Mouse (Mus musculus): ENCODE measurements around the gene Ache.
"Not testable (repeated sequence)": the region's sequence is repeated elsewhere in the genome, so short reads cannot be mapped to it uniquely, and the experiment has no call there.

Gene Ache

DNA sequence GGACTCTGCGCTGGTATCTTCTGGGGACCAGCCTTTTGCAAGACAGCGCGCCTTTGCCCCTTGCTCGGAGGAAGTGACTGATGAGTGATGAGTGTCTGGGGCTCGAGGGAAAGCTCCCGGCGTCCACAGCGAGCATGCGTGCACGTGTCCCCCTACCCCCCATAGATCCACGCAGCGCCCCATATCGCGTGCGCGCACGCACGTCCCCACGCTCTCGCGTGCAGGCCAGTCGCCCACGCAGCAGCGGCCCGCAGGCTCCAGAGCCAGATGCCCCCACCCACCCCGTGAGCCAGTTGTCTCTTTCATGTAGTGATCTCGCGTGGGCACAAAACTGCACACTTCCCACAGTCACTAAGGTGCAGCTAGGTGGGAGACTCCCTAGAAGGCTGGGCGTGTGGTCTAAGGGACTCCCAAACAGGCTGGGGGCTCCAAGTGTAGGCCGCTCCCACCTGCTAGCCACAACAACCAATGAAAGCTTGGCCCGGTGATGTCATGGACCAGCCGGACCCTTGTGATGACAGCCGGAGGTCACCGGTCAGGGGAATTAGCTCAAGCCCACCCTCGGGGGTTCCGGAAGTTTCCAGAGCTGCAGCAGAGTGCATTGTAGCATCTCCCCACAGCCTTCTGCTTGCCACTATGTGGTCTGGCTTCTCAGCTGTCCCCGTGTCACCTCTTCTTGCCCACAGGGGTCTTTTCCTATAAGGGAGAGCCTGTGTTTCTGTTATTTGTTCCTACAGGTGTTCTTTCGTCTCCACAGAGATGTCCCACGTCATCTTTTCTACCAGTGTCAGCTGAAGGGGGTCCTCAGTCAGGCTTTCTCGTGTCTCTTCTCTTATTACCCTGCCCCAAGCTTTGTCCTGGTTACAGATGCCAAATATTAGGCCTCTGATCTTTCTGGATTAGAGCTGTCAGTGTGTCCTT, at the start of gene Ache:
Gene Ache (plus strand): TSS at position 488 of the 921 bp plus-strand sequence.
- peak in 1 of 2 experiments; percentile 65 for DNase-seq (ENCODE audit: inconsistent age in 2 of 2, low spot score in 1 of 2)

DNA sequence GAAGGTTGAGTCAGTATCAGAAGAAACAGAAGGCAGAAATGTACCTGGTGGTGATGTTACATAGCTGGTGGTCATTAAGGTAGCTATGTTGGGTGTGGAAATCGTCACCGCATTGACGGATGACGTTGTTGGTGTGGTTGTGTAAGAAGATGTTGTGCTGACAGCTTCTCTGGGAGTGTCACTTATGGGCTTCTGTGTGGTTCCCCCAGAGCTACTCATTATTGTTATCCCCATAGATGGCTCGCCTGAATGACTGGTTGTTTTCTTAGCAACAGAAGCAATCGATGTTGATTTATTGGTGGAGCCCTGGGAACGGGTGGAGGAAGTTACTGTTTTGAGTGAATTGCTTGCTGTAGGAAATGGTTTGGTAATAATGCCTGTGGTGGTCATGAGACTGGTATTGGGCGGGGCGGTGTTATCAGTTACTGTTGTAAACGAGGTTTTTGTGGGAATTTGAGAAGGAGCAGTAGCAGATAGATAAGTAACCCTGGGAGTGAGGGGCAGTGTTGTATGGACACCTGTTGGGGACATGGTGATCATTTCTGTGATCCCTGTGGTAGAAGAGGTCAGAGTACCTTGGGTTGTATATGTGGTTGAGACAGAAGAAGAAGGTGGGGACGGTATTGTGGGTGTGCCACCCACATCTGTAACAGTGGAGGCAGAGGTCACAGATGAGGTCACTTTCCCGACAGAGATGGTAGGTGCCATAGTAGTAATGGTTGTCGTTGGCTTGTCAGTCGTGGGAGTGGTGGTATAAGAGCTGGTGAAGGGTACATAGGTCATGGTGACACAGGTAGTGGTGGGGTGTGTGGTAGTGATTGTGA, 23.2 kb upstream of the Ache start:
- DNase-seq (ENCODE audit: inconsistent age in 2 of 2, low spot score in 1 of 2), result no peak

DNA sequence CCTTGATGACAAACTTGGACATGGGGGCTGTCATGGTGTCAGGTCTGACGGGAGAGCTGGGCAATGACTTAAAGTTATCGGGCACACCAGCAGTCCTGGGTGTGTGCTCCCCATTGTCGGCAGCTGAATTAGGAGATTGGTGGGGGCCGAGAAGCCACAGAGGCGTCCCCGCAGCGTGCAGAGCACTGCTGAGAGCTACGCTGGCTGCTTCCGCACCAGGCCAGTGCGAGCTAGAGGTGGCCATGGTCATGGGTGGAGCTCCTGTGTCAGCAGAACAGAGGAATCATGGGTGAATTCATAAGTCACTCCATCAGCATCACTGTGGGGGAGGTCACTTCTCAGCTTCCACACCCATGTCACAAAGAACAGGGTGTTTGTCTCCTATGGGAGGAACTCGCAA, 22.5 kb upstream of the Ache start:
- no peak for DNase-seq (ENCODE audit: inconsistent age in 2 of 2, low spot score in 1 of 2)

DNA sequence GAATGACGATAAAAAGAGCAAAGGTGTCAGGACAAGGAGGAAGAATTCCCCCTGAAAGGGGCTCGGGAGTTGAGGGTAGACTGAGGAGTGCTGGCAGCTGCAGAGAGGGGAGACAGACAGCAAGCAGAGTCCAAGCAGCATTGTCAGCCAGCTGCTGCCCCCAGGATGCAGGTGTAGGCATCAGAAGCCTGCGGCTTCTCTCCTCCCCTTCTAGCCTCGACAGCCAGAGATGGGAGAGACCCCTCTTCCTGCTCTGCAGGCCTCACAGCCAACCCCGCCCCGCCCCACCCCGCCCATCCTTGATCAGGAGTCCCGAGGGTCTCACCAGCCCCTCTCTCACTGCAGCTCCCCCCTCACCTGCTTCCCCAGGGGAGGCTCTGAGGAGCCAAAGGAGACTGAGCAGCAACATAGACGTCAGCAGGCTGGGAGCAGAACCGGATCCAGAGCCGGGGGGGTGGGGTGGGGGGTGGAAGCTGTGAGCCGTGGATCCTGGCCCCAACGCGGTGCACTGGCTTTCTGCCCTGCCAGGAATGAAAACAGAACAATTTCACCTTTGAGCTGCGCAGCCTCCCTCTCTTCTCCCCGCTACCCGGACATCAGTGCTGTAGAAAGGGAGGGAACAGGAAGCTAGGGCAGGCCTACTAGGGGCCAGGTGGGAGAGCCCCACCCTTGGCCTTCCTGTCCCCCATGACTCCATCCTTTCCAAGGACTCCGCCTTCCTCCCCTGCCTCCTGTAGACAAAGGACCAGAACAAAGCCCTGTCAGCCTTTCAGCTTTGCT, 19.0 kb upstream of the Ache start:
- DNase-seq (ENCODE audit: inconsistent age in 2 of 2, low spot score in 1 of 2), result no peak

DNA sequence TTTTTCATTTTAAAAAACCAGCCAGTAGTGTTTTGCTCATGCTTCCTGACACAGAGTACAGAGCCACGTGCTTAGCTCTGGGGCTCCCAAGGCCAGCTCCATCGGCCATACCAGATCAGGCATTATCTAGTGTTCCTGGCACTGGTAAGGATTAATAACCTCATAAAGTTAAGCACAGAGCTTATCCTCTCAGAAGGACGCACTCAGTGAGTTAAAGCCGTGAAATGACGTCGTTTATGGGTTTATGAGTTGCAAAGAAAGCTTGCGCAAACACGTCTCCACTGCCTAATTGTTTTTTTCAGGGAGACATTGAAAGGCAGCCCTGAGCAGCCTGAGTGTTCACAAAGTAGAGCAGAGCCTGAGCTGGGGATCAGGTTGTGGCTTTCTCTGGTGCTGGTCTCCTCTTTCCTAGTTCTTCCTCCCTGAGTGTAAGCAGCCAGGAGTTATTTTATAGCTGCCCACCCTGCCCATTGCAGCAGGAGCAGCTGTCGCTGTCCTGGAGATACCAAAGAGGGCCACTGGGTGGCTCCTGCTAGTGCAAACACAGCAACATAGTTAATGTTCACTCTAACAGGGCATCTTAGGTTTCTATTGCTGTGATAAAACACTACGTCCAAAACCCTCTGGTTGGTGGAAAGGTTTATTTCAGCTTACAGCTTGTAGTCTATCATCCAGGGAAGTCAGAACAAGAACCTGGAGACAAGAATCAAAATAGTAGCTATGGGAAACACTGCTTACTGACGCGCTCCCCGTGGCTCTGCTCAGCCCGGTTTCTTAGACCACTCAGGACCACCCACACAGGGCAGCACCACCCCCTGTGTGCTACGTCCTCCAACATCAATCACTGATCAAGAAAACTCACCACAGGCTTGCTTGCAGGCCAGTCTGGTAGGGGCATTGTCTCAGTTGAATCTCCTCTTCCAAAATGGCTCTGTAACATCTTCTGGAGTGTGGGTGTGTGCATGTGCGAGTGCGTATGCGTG, 9.7 kb upstream of the Ache start:
- peak in 1 of 2 experiments; percentile 80 for DNase-seq (ENCODE audit: inconsistent age in 2 of 2, low spot score in 1 of 2)

DNA sequence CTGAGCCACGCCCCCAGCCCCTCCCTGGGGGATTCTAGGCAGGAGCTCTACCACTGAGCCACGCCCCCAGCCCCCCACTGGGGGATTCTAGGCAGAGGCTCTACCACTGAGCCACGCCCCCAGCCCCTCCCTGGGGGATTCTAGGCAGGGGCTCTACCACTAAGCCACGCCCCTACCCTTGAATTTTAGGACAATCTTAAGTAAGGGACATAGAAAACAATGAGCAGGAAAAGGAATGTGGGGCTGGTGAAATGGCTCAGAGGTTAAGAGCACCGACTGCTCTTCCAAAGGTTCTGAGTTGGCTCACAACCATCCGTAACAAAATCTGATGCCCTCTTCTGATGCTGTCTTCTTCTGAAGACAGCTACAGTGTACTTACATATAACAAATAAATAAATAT, 2.9 kb upstream of the Ache start:
- DNase-seq (ENCODE audit: inconsistent age in 2 of 2, low spot score in 1 of 2), result not testable (repeated sequence)

DNA sequence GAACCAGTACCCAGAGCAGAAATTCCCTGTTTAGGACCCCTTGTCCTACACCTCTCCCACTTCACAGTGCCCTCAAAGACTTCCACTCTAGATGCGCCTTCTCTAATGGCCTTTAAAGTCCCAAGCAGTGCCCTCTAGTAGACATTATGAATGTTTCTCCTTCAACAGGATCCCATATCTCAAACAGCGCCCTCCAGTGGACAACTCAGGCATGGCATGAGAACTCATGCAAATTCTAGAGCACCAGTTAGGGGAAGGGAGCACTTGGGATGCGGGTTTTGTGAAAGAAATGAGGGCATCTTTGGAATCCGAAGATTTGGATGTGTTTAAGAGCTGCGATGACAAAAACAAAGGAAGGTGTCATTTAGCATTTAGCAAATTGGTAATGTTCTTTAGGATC, 2.3 kb upstream of the Ache start:
- peak in 1 of 2 experiments; percentile 73 for DNase-seq (ENCODE audit: inconsistent age in 2 of 2, low spot score in 1 of 2)

DNA sequence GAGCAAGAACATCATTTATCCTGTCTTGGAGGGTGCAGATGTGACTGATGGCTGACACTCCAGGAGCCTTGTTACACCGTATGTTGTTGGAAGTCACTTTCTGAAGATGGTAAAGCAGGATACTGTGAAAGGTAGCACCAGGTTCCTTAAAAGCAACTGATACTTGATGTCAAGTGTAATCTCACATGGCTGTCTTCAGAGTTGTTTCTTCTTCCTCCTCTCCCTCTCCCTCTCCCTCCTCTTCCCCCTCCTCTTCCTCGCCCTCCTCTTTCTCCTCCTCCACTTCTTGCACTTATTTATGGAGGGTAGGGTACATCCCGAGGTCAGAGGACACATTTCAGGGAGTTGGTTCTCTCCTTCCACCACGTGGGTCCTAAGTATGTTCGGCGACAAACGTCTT, 1.3 kb upstream of the Ache start:
- DNase-seq (ENCODE audit: inconsistent age in 2 of 2, low spot score in 1 of 2), result no peak

DNA sequence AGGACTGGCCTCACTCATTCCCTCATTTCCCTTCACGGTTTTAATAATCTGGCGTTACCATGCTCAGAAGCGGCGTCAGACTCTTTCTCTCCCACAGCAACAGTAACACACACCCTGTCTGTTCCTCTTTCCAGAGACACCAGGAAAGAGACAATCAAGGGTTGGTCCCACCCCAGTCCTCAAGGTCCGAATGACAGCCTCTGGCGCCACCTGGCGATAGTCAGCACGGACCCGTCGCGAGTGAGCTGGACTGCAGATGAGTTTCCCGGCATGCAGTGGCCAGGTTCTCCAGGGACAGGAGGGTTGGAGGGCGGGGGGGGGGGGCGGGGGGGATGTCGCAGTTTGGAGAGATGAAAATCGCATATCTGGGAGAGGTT, 676 bp upstream of the Ache start:
- peak; percentile 84 to 94 for DNase-seq (ENCODE audit: inconsistent age in 2 of 2, low spot score in 1 of 2)

DNA sequence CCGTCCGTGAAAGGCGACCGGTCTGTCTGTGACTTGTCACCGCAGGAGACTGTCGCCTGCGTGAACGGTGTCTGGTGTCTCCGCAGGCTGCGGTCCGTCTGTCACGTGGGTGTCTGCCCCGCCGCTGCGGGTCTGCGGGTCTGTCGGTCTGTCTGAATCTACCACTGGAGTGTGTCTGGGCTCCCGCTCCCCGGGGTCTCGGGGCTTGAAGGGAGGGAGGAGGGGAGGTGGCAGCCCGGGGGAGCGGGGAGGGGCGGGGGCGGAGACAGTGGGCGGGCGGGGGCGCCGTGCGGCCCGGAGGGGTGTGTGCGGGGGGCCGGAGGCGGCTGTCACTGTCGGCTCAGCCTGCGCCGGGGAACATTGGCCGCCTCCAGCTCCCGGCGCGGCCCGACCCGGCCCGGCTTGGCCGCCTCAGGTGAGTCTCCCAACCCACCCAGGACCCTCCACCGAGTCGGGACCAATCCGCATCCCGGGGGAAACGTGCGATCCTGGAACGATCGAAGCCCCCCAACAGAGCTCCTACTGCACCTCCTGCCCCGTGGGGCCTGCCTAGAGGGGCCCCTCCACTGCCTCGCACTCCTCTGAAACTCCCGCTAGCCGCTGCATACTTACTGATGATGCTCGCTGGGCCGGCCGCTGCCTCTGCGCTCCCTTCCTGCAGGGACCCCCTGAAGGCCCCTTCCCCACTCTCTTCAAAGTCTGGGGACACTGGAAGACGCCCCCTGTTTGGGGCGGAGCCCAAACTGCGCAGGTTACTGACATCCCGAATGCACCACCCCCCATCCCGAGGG, 829 bp downstream of the Ache start:
- peak in 1 of 2 experiments; percentile 63 for DNase-seq (ENCODE audit: inconsistent age in 2 of 2, low spot score in 1 of 2)

DNA sequence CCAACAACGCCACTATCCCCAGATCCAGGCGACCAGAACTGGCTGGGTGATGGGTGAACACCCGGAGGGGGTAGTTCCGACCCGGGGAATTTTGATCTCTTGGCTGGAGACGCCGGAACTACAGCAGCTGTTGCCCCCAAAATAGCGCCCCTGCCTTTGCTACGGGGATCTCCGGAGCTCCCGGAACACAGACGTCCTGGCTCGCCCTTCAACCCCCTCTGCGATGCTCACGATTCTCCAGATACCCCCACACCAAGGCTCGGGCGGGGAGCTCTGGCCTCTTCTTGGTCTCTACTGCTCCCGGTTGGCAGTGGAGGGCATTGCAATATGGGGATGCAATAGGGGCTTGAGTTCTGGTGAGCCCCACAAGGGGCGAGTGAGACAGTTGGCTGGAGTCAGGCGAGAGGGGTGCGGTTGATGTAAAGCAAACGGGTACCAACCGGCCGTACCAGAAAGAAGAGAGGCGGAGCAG, 1.7 kb downstream of the Ache start:
- DNase-seq (ENCODE audit: inconsistent age in 2 of 2, low spot score in 1 of 2), result peak in 1 of 2 experiments; percentile 62

DNA sequence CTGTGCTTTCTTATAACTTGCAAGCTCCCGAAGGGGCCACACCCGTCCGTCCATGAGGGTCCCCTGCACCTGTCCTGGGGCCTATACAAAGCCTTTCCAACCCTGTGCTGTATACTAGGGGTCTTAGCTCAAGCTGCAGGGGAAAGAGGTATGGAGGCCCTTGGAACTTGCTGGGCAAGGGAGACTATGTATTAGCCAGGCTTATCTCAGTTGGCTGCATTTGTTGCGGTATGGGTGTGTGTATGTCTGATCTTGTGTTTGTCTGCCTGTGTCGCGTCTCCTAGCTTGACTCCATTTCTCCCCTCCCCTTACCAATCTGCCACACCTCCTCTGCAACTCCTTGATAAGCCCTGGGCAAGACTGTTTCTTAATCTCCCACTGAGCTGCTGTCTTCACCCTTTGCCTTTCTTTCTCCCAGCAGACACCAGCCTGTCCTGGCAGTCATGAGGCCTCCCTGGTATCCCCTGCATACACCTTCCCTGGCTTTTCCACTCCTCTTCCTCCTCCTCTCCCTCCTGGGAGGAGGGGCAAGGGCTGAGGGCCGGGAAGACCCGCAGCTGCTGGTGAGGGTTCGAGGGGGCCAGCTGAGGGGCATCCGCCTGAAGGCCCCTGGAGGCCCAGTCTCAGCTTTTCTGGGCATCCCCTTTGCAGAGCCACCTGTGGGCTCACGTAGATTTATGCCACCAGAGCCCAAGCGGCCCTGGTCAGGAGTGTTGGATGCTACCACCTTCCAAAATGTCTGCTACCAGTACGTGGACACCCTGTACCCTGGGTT, 2.5 kb downstream of the Ache start:
- peak in 1 of 2 experiments; percentile 27 for DNase-seq (ENCODE audit: inconsistent age in 2 of 2, low spot score in 1 of 2)

DNA sequence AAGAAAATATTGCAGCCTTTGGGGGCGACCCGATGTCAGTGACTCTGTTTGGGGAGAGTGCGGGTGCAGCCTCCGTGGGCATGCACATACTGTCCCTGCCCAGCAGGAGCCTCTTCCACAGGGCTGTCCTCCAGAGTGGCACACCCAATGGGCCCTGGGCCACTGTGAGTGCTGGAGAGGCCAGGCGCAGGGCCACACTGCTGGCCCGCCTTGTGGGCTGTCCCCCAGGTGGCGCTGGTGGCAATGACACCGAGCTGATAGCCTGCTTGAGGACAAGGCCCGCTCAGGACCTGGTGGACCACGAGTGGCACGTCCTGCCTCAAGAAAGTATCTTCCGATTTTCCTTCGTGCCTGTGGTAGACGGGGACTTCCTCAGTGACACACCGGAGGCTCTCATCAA, 3.4 kb downstream of the Ache start:
- DNase-seq (ENCODE audit: inconsistent age in 2 of 2, low spot score in 1 of 2), result peak; percentile 65 to 85

DNA sequence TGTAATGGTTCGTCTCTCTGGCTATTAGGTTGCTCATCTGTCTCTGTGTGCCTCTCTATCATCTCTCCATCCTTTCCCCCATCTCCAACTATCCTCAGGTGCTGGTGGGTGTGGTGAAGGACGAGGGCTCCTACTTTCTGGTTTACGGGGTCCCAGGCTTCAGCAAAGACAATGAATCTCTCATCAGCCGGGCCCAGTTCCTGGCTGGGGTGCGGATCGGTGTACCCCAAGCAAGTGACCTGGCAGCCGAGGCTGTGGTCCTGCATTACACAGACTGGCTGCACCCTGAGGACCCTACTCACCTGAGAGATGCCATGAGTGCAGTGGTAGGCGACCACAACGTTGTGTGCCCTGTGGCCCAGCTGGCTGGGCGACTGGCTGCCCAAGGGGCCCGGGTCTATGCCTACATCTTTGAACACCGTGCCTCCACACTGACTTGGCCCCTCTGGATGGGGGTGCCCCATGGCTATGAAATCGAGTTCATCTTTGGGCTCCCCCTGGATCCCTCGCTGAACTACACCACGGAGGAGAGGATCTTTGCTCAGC, 4.1 kb downstream of the Ache start:
- peak in 1 of 2 experiments; percentile 32 for DNase-seq (ENCODE audit: inconsistent age in 2 of 2, low spot score in 1 of 2)

DNA sequence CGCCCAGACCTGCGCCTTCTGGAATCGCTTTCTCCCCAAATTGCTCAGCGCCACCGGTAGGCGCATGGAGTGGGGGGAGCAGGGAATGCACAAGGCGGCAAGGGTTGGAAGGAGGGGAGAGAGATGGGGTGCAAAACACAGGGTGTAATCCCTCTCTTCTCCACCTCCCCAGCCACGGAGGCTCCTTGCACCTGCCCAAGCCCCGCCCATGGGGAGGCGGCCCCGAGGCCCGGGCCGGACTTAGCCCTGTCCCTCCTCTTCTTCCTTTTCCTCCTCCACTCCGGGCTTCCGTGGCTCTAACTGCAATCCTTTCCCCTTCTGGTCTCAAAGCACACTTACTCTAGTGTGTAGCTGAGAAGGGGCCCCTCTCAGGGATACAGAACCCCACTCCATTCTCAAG, 6.0 kb downstream of the Ache start:
- DNase-seq (ENCODE audit: inconsistent age in 2 of 2, low spot score in 1 of 2), result peak; percentile 87 to 94

DNA sequence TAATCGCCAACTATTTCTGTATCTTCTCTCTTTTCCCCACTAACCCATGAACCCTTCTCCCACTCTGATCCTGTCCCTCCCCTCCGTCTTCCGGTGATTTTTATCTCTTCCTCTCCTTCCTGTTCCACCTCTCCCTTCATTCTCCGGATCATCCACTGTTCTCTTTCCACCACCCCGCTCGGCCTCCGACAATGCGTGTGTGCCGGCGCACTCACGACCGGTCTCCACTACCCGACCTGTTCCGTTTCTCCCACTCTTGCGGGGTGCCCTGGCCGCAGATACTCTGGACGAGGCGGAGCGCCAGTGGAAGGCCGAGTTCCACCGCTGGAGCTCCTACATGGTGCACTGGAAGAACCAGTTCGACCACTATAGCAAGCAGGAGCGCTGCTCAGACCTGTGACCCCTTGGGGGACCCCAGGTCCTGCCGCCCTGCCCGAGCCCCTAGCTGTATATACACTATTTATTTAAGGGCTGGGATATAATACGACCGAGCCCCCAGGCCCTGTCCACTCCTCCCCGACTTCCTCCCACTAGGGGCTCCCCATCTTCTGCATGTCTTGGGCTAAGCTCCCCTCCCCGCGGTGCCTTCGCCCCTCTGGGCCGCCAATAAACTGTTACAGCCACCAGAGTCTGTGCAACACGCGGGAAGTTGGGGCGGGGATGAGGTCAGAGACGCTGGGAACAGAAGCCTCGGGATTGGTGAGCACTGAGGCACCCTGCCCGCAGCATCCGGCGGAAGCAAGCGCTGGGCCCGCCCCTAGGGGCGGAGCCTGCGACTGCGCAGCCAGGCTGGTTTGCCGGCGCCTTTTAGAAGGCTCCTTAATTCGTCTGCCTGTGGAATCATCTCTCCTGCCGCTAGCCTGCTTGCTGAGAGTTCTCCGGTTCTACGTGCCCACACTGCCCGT, 6.8 kb downstream of the Ache start, which contains the start of gene Ufsp1:
Gene Ufsp1 (plus strand): TSS at position 791 of the 905 bp plus-strand sequence.
- peak; percentile 97 to 98 for DNase-seq (ENCODE audit: inconsistent age in 2 of 2, low spot score in 1 of 2)

DNA sequence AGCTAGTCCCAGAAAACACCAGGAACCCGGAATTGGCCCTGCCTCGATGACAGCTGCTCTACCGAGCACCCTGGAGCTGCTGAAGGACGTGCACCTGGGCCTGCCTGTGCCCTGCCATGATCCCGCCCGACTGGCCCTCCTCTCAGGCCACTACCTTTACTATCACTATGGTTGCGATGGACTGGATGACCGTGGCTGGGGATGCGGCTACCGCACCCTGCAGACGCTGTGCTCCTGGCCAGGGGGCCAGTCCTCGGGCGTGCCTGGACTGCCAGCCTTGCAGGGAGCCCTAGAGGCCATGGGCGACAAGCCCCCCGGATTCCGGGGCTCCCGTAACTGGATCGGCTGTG, 7.4 kb downstream of the Ache start:
- DNase-seq (ENCODE audit: inconsistent age in 2 of 2, low spot score in 1 of 2), result no peak

Measured in adrenal gland, adult (tissue).